Mouse (Mus musculus) heart, postnatal 0 days (tissue): ENCODE measurements around the gene Cabcoco1.

ENCODE experiments used
- CTCF ChIP-seq: IDR thresholded peaks from 2 replicates; pipeline ENCODE4 v1.5.1; 2016; ENCODE audit warnings: antibody characterized with exemption, control low read depth, low read depth
- EP300 ChIP-seq: IDR thresholded peaks from 2 replicates; pipeline ENCODE4 v1.6.1; 2016; ENCODE audit warnings: antibody characterized with exemption, low read depth

- no peak for TF ChIP-seq CTCF
- TF ChIP-seq EP300: no peak
Observed at GRCm38 (mm10) chr10:68442713-68443112, 99.0 kb downstream of the Cabcoco1 start.
